Mouse (Mus musculus): ENCODE results near the gene Etl4. TPM values are rescaled to one million over a fixed set of nuclear protein-coding genes. Genes with fewer than 3 reads are reported as not detected.
"Not testable (repeated sequence)": the region's sequence is repeated elsewhere in the genome, so short reads cannot be mapped to it uniquely, and the experiment has no call there.

Etl4 gene
- total RNA-seq, 2 experiments from 2014 or later: 0.26 to 0.82 TPM

GRCm38 (mm10) chr2:20145368-20145767, 235.8 kb downstream of the Etl4 start:
- ATAC-seq (replicated peaks; ENCODE audit: poor library complexity, severe bottlenecking): no peak

GRCm38 (mm10) chr2:20167073-20167472, 257.5 kb downstream of the Etl4 start:
- ATAC-seq (replicated peaks; ENCODE audit: poor library complexity, severe bottlenecking): no peak

- ATAC-seq (replicated peaks; ENCODE audit: poor library complexity, severe bottlenecking): no peak
Measured at GRCm38 (mm10) chr2:20167566-20167965, 258.0 kb downstream of the Etl4 start.

GRCm38 (mm10) chr2:20168156-20168555, 258.6 kb downstream of the Etl4 start:
- ATAC-seq (replicated peaks; ENCODE audit: poor library complexity, severe bottlenecking): no peak

- ATAC-seq (replicated peaks; ENCODE audit: poor library complexity, severe bottlenecking): not testable (repeated sequence)
Measured at GRCm38 (mm10) chr2:20176456-20177184, 267.0 kb downstream of the Etl4 start.

GRCm38 (mm10) chr2:20177236-20177635, 267.7 kb downstream of the Etl4 start:
- ATAC-seq (replicated peaks; ENCODE audit: poor library complexity, severe bottlenecking): not testable (repeated sequence)

- ATAC-seq (replicated peaks; ENCODE audit: poor library complexity, severe bottlenecking): not testable (repeated sequence)
Measured at GRCm38 (mm10) chr2:20180561-20180960, 271.0 kb downstream of the Etl4 start.

GRCm38 (mm10) chr2:20187223-20187622, 277.6 kb downstream of the Etl4 start:
- ATAC-seq (replicated peaks; ENCODE audit: poor library complexity, severe bottlenecking): not testable (repeated sequence)

- ATAC-seq (replicated peaks; ENCODE audit: poor library complexity, severe bottlenecking): no peak
Measured at GRCm38 (mm10) chr2:20203011-20203410, 293.4 kb downstream of the Etl4 start.

- ATAC-seq (replicated peaks; ENCODE audit: poor library complexity, severe bottlenecking): no peak
Measured at GRCm38 (mm10) chr2:20206647-20207046, 297.1 kb downstream of the Etl4 start.

GRCm38 (mm10) chr2:20208683-20209194, 299.2 kb downstream of the Etl4 start:
- ATAC-seq (replicated peaks; ENCODE audit: poor library complexity, severe bottlenecking): no peak

GRCm38 (mm10) chr2:20209359-20209758, 299.8 kb downstream of the Etl4 start:
- no peak for ATAC-seq (replicated peaks; ENCODE audit: poor library complexity, severe bottlenecking)

GRCm38 (mm10) chr2:20216275-20216674, 306.7 kb downstream of the Etl4 start:
- ATAC-seq (replicated peaks; ENCODE audit: poor library complexity, severe bottlenecking): no peak

GRCm38 (mm10) chr2:20216686-20217437, 307.3 kb downstream of the Etl4 start:
- ATAC-seq (replicated peaks; ENCODE audit: poor library complexity, severe bottlenecking): no peak

- no peak for ATAC-seq (replicated peaks; ENCODE audit: poor library complexity, severe bottlenecking)
Measured at GRCm38 (mm10) chr2:20231371-20231770, 321.8 kb downstream of the Etl4 start.

- peak; percentile 50; the same call in 1 of the 2 replicates for ATAC-seq (replicated peaks; ENCODE audit: poor library complexity, severe bottlenecking)
Measured at GRCm38 (mm10) chr2:20248043-20248664, 338.6 kb downstream of the Etl4 start.

GRCm38 (mm10) chr2:20249403-20249802, 339.8 kb downstream of the Etl4 start:
- no peak for ATAC-seq (replicated peaks; ENCODE audit: poor library complexity, severe bottlenecking)

- ATAC-seq (replicated peaks; ENCODE audit: poor library complexity, severe bottlenecking): no peak
Measured at GRCm38 (mm10) chr2:20276124-20276523, 366.5 kb downstream of the Etl4 start.

GRCm38 (mm10) chr2:20281903-20282302, 372.3 kb downstream of the Etl4 start:
- ATAC-seq (replicated peaks; ENCODE audit: poor library complexity, severe bottlenecking): no peak

- ATAC-seq (replicated peaks; ENCODE audit: poor library complexity, severe bottlenecking): no peak
Measured at GRCm38 (mm10) chr2:20284425-20284824, 374.8 kb downstream of the Etl4 start.

Data from granulocyte monocyte progenitor cell, adult 5-6 weeks (primary cell).